Mouse (Mus musculus): ENCODE measurements around the gene Usp8. TPM values are rescaled to one million over a fixed set of nuclear protein-coding genes. Genes with fewer than 3 reads are reported as not detected.

Usp8 gene
- 27.0 and 27.6 TPM in 2 replicates for polyA plus RNA-seq (2012; rRNA removed; ENCODE audit: low replicate concordance)

DNA sequence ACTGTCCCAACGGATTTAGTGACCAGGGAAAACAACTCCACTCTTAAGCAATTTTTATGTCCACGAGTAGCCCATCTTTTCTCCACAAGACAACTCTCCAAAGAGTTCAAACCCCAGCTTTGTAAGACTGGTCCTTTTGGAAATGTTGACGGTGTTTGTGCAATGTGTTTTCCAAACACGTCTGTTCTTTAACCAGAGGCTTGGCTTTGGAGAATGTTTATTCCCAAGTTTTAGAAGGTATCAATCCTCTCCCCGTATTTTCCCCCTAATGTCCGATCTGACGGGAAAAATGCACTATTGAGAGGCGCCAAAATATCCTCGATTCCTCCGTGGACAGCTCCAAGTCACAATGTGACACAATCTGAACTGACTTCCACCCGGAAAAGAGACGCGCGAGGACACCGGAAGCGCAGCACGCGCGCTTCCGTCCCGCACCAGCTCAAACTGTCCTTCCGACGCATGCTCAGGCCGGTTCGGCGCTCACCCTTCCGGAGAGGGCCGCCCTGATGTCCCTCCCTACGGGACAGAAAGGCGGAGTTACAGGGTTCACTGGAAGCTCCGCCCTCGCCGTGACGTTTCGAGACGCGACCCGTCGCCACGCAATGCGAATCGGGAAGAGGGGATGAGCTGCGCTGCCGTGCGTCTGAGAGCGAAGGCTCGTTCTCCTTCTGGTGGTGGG lies at the start of gene Usp8:
Usp8 (plus strand) TSS at position 570 of the 679 bp plus-strand sequence.

DNA sequence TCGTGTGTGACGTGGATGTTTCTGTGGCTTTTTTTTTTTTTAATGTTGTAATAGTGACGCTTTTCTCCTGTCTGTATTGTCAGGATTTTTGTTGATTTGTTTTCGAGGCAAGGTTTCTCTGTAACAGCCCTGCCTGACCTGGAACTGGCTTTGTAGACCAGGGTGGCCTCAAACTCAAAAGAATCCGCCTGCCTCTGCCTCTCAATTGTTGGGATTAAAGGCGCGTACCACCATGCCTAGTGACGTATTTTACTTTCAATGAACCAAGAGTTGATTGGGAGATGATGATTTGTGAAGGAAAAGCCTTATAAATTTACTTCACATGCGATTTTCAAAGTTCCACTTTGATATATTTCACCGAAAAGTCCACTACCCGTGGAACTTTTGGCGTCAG lies 31.0 kb upstream of the Usp8 start, which contains the start of gene Gabpb1:
Gabpb1 (minus strand) TSS at position 216 of the 394 bp plus-strand sequence.

DNA sequence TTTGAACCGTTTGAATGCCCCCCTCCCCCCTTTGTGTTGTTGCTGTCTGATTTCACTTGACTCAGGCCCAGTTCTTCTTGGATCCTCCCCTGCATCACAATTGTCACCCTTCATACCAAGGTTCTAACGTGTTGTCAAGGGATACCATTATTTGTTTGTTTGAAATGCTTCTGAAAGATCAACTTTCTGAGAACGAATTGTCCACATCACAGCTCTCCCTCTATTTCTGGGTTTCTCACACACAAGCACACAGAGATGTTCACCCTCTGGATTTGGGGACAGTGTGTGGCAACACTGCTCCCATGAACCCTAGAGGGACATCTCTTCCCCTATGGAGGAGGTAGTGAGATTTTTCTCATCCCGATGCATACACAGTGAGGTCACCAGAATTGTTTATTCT lies 76.2 kb downstream of the Usp8 start, which contains the start of gene Usp50:
Usp50 (minus strand) TSS at position 101 of the 400 bp plus-strand sequence.

Other genes starting within 250 kb of the Usp8 start
- 0.89 and 0.92 TPM in 2 replicates for gene Atp8b4, start 206.7 kb upstream of the Usp8 start, polyA plus RNA-seq (2012; rRNA removed; ENCODE audit: low replicate concordance)
- gene Slc27a2, start 154.9 kb upstream of the Usp8 start, polyA plus RNA-seq (2012; rRNA removed; ENCODE audit: low replicate concordance): 2.0 TPM in 2 replicates
- gene Hdc, start 88.0 kb upstream of the Usp8 start, polyA plus RNA-seq (2012; rRNA removed; ENCODE audit: low replicate concordance): 4.7 and 84.2 TPM in 2 replicates
- gene Gabpb1, start 31.0 kb upstream of the Usp8 start, polyA plus RNA-seq (2012; rRNA removed; ENCODE audit: low replicate concordance): 9.2 and 12.6 TPM in 2 replicates
- gene Usp50, start 76.1 kb downstream of the Usp8 start, polyA plus RNA-seq (2012; rRNA removed; ENCODE audit: low replicate concordance): 0.90 and 3.1 TPM in 2 replicates
- 9.1 TPM in 2 replicates for gene Trpm7, start 168.9 kb downstream of the Usp8 start, polyA plus RNA-seq (2012; rRNA removed; ENCODE audit: low replicate concordance)
- gene Sppl2a, start 225.9 kb downstream of the Usp8 start, polyA plus RNA-seq (2012; rRNA removed; ENCODE audit: low replicate concordance): 20.6 and 23.2 TPM in 2 replicates